Mouse (Mus musculus) layer of hippocampus, adult 2 months (tissue): ENCODE results near the gene Lbh. TPM values are rescaled to one million over a fixed set of nuclear protein-coding genes. Genes with fewer than 3 reads are reported as not detected.

ENCODE experiments used
- DNase-seq, 2 experiments: peaks; one replicate each; pipeline ENCODE4 v3.0.0; 2022; ENCODE audit warnings: low spot score in 2 of 2
- H3K27ac ChIP-seq: fragments of 200-600 bp; 2 replicates; pipeline ENCODE4 v1.8.1; 2022
- H3K4me3 ChIP-seq: fragments of 200-600 bp; 2 replicates; pipeline ENCODE4 v1.8.1; 2022; ENCODE audit warnings: mild to moderate bottlenecking
- CTCF ChIP-seq: fragments of 200-600 bp; conservative IDR thresholded peaks from 2 replicates; pipeline ENCODE4 v1.8.1; 2022; ENCODE audit warnings: antibody characterized with exemption, mild to moderate bottlenecking, moderate library complexity
- total RNA-seq, 2 experiments: library from RNA; stranded (reverse); gene quantifications; 2 replicates each; pipeline ENCODE4 v1.2.3; 2021

Lbh gene
- total RNA-seq, 2 experiments from 2014 or later, result 31.4 to 34.8 TPM

- TF ChIP-seq CTCF, result no peak
- Histone ChIP-seq H3K27ac (no peak overlapping the region; the same call in 1 of the 2 replicates), H3K4me3 (no peak overlapping the region)
Observed at GRCm38 (mm10) chr17:72935921-72936320, 17.8 kb downstream of the Lbh start.

GRCm38 (mm10) chr17:72936336-72936735 is 18.2 kb downstream of the Lbh start:
- H3K27ac ChIP-seq, result no peak overlapping the region; the same call in 1 of the 2 replicates
- DNase-seq, result no peak
- TF ChIP-seq CTCF, result no peak
- no peak overlapping the region for H3K4me3 ChIP-seq

More at GRCm38 (mm10) chr17:72935921-72936320, 17.8 kb downstream of the Lbh start:
- no peak for DNase-seq

GRCm38 (mm10) chr17:72937204-72937603 is 19.1 kb downstream of the Lbh start:
- Histone ChIP-seq H3K27ac (no peak overlapping the region; the same call in 1 of the 2 replicates), H3K4me3 (no peak overlapping the region)
- no peak for DNase-seq
- TF ChIP-seq CTCF, result no peak

GRCm38 (mm10) chr17:72938026-72938795 is 20.1 kb downstream of the Lbh start:
- peak overlapping the region; percentile 69 for H3K27ac ChIP-seq
- no peak for TF ChIP-seq CTCF
- no peak overlapping the region for H3K4me3 ChIP-seq
- DNase-seq, result no peak

- no peak for TF ChIP-seq CTCF
- DNase-seq, result no peak
Observed at GRCm38 (mm10) chr17:72938871-72939568, 20.9 kb downstream of the Lbh start.

GRCm38 (mm10) chr17:72939569-72939899 is 21.4 kb downstream of the Lbh start:
- H3K4me3 ChIP-seq, result no peak overlapping the region
- TF ChIP-seq CTCF, result no peak
- no peak for DNase-seq
- H3K27ac ChIP-seq, result no peak overlapping the region

More at GRCm38 (mm10) chr17:72938871-72939568, 20.9 kb downstream of the Lbh start:
- Histone ChIP-seq H3K4me3 (no peak overlapping the region), H3K27ac (peak overlapping the region; percentile 69; the same call in 1 of the 2 replicates)

- DNase-seq, result no peak
- no peak for TF ChIP-seq CTCF
- H3K4me3 ChIP-seq, result no peak overlapping the region
- H3K27ac ChIP-seq, result no peak overlapping the region
Observed at GRCm38 (mm10) chr17:72944368-72944767, 26.3 kb downstream of the Lbh start.

- TF ChIP-seq CTCF, result no peak
- no peak for DNase-seq
- no peak overlapping the region for H3K4me3 ChIP-seq
- H3K27ac ChIP-seq, result no peak overlapping the region
Observed at GRCm38 (mm10) chr17:72947111-72947859, 29.2 kb downstream of the Lbh start.

- TF ChIP-seq CTCF, result no peak
- no peak for DNase-seq
- no peak overlapping the region for H3K4me3 ChIP-seq
- H3K27ac ChIP-seq, result no peak overlapping the region
Observed at GRCm38 (mm10) chr17:72948119-72948518, 30.0 kb downstream of the Lbh start.

- H3K4me3 ChIP-seq, result no peak overlapping the region
- no peak overlapping the region for H3K27ac ChIP-seq
- no peak for DNase-seq
- no peak for TF ChIP-seq CTCF
Observed at GRCm38 (mm10) chr17:72949247-72949701, 31.2 kb downstream of the Lbh start.

GRCm38 (mm10) chr17:72951331-72951730 is 33.2 kb downstream of the Lbh start:
- no peak overlapping the region for H3K4me3 ChIP-seq
- no peak overlapping the region for H3K27ac ChIP-seq
- TF ChIP-seq CTCF, result no peak
- no peak for DNase-seq

GRCm38 (mm10) chr17:72953811-72954685 is 35.9 kb downstream of the Lbh start:
- no peak for DNase-seq
- TF ChIP-seq CTCF, result no peak
- H3K4me3 ChIP-seq, result no peak overlapping the region
- H3K27ac ChIP-seq, result no peak overlapping the region
